Mouse (Mus musculus) hindbrain, embryonic 15.5 days (tissue): ENCODE measurements at regions not wholly inside any gene's neighbourhood (a gene's known extent, or its start where the extent isn't known, plus 50 kb on each side); places are given as distances from the start of the nearest gene placed in this dataset.
"Not testable (repeated sequence)": the region's sequence is repeated elsewhere in the genome, so short reads cannot be mapped to it uniquely, and the experiment has no call there.

Experiments used
- ATAC-seq: fragments of 200-750 bp; cut with Nextera tagmentation; 2 replicates; pipeline ENCODE4 v1.8.0; 2017; ENCODE audit warnings: low read depth, moderate number of reproducible peaks, moderate TSS enrichment; ENCODE audit not compliant: low FRiP score
- H3K27ac ChIP-seq: fragments of 300-500 bp; sonication (generic); replicated peaks from 2 replicates; pipeline ENCODE4 v1.5.1; 2015; ENCODE audit warnings: mild to moderate bottlenecking, inconsistent platforms
- H3K27me3 ChIP-seq: fragments of 300-500 bp; sonication (generic); 2 replicates; pipeline ENCODE4 v1.6.1; 2015; ENCODE audit warnings: control low read depth, inconsistent platforms
- H3K36me3 ChIP-seq: fragments of 300-500 bp; sonication (generic); 2 replicates; pipeline ENCODE4 v1.6.1; 2015; ENCODE audit warnings: control low read depth, inconsistent platforms
- H3K4me1 ChIP-seq: fragments of 300-500 bp; sonication (generic); replicated peaks from 2 replicates; pipeline ENCODE4 v1.6.1; 2015; ENCODE audit warnings: control low read depth, inconsistent platforms
- H3K4me2 ChIP-seq: fragments of 300-500 bp; sonication (generic); 2 replicates; pipeline ENCODE4 v1.6.1; 2015; ENCODE audit warnings: moderate library complexity, mild to moderate bottlenecking, inconsistent platforms
- H3K4me3 ChIP-seq: fragments of 300-500 bp; sonication (generic); 2 replicates; pipeline ENCODE4 v1.5.1; 2015; ENCODE audit warnings: mild to moderate bottlenecking, inconsistent platforms
- H3K9ac ChIP-seq: fragments of 300-500 bp; sonication (generic); 2 replicates; pipeline ENCODE4 v1.6.1; 2015; ENCODE audit warnings: inconsistent platforms
- H3K9me3 ChIP-seq: fragments of 300-500 bp; sonication (generic); 2 replicates; pipeline ENCODE4 v1.6.1; 2016; ENCODE audit warnings: control low read depth, inconsistent platforms
- WGBS: fragments of 180-500 bp; shearing (Covaris S2); methylation state at CpG from one replicate; pipeline ENCODE4 v1.1.7; 2015; 5-methylcytosine and 5-hydroxymethylcytosine counted together

DNA sequence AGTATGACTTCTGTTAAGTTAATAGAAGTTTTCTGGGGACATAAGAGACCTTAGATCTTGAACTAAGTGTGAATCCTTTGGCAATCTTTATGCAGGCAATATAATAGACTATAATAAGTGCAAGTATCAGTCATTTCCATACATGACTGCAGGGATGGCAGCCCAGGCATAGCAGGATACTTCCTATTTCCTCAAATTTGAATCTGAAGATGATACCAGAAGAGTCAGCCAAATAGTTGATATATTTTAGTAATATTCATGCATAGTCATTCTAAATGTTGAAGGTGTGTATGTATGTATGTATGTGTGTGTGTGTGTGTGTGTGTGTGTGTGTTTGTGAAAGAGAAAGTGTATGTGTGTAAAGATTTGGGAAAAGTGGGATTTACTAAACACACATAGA, 64.3 kb downstream of the Prl2c2 start:
- not testable (repeated sequence) for H3K27me3 ChIP-seq, H3K27ac ChIP-seq, H3K4me3 ChIP-seq, ATAC-seq, H3K36me3 ChIP-seq, H3K4me1 ChIP-seq, H3K4me2 ChIP-seq, H3K9ac ChIP-seq
- H3K9me3 ChIP-seq = peaks cover 27% of the 10 kb centered on the region

DNA sequence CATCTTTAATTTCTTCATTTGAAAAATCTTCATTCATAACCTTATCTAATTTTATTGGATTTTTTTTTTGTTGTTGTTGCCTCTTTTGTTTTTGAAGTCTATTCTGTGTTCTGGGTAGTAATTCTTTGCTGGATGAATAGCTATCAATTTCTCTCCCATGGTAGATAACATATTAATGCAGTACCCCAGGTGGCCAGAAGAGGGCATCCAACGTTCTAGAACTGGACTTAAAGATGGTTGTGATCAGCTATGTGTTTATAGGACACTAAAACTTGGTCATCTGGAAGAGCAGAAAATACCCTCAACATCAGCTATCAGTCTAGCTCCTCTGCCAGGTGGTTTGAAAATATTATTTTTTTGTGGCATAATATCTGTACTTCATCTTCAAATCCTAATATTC, 70.1 kb downstream of the Prl2c2 start:
- not testable (repeated sequence) for H3K4me2 ChIP-seq, ATAC-seq, H3K9ac ChIP-seq, H3K27me3 ChIP-seq, H3K27ac ChIP-seq, H3K36me3 ChIP-seq, H3K4me3 ChIP-seq, H3K4me1 ChIP-seq
- WGBS = under 1% methylated on average over 1 of the region's 1 CpGs
- peaks cover 47% of the 10 kb centered on the region for H3K9me3 ChIP-seq

DNA sequence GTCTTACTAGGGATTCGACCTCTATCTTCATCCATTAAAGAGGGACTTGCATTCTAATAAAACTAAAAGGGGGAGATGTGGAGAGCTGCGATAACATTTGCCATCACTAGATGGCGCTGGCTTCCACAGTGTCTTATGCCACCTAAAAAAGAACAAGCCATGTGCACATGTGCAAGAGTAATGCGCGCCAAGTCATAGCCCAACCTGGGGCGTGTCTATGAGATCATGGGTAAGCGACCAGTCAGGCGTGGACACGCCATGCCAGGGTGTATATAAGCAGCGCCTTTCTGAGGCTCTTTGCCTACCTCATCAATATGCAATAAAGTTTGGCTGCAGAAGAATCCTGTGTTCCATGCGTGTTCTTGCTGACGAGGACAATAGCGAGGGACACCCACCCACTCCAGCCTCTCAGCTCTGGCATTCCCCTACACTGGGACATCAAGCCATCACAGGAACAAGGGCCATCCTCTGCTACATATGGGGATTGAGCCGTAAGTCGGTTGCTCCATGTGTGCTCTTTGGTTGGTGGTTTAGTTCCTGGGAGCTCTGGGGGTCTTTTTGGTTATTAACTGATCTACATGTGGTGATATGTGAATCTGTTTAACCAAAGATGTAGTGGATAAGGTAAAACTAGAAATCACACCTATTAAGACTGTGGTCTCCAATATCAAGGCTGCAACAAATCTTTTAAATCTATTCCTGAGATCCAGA, 73.1 kb downstream of the Prl2c2 start:
- H3K27ac ChIP-seq, H3K4me1 ChIP-seq, H3K4me2 ChIP-seq, H3K9ac ChIP-seq, H3K36me3 ChIP-seq, ATAC-seq, H3K27me3 ChIP-seq, H3K4me3 ChIP-seq: not testable (repeated sequence)
- 87% methylated on average over 15 of the region's 15 CpGs for WGBS
- peaks cover 64% of the 10 kb centered on the region for H3K9me3 ChIP-seq

DNA sequence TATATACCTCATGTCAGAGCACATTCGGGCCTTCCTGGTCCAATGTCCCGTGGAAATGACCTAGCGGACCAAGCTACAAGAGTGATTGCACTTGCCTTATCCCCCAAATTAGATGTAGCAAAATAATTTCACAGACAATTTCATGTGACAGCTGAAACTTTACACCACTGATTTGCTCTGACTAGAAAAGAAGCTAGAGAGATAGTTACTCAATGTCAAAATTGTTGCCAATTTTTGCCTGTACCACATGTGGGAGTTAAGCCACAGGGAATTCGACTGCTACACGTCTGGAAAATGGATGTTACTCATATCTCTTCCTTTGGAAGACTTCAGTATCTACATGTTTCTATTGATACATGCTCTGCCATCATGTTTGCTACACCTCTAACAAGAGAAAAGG, 74.6 kb downstream of the Prl2c2 start:
- no peaks in the 10 kb centered on the region for H3K36me3 ChIP-seq
- no peak for ATAC-seq
- 84% methylated on average over 5 of the region's 5 CpGs for WGBS

DNA sequence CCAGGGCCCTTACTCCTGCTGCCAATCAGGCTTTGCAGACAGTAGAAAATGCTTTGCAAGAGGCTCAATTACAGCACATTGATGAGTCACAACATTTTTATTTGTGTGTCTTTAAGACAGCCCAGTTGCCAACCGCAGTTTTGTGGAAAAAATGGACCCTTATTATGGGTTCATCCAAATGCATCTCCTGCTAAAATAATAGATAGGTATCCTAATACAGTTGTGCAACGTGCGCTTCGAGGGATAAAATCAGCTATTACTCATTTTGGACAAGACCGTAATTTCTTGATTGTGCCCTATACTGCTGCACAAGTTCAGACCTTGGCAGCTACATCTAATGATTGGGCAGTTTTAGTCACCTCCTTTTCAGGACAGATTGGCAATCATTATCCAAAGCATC, 75.4 kb downstream of the Prl2c2 start:
- Histone ChIP-seq H3K4me2 (no peak overlapping the region), H3K9ac (no peak overlapping the region), H3K9me3 (peaks cover 81% of the 10 kb centered on the region), H3K4me1 (no peaks in the 10 kb centered on the region), H3K27ac (no peak overlapping the region), H3K27me3 (no peaks in the 10 kb centered on the region), H3K4me3 (no peak overlapping the region), H3K36me3 (no peaks in the 10 kb centered on the region)
- ATAC-seq = no peak
- 91% methylated on average over 5 of the region's 5 CpGs for WGBS

More for the DNA sequence above, 74.6 kb downstream of the Prl2c2 start:
- H3K27me3 ChIP-seq = no peaks in the 10 kb centered on the region
- H3K9me3 ChIP-seq = peaks cover 79% of the 10 kb centered on the region
- H3K9ac ChIP-seq = no peak overlapping the region
- no peak overlapping the region for H3K4me3 ChIP-seq
- H3K4me2 ChIP-seq = no peak overlapping the region
- H3K4me1 ChIP-seq = no peaks in the 10 kb centered on the region
- no peak overlapping the region for H3K27ac ChIP-seq

DNA sequence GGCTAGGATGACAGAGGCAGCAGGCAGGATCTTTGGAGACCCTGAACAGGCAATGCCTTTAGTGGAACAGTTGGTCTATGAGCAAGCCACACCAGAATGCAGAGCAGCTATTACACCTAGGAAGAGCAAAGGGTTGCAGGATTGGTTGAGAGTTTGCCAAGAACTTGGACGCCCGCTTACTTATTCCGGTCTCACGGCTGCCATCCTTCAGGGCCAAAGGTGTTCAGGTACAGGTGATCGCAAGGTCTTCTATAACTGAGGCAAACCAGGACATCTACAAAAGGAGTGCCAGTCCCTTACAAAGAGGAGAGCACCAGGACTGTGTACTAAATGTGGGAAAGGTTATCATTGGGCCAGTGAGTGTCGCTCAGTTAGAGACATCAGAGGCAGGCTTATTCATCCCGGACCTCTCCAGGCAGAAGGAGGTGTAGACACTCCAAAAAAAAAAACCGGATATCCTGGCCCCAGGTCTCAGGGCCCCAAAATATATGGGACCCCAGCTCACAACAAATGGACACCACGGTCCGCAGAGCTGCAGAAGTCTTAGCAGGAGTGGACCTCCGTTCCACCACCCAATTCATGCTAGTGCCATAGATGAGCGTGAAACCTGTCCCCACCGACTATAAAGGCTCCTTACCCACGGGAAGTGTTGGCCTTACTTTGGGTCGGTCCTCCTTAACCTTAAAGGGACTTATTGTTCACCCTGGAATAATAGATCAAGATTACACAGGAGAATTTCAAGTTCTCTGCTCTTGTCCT, 77.4 kb downstream of the Prl2c2 start:
- Histone ChIP-seq H3K4me3 (no peak overlapping the region), H3K36me3 (no peaks in the 10 kb centered on the region), H3K4me1 (no peaks in the 10 kb centered on the region), H3K9ac (no peak overlapping the region), H3K27me3 (no peaks in the 10 kb centered on the region), H3K9me3 (peaks cover 78% of the 10 kb centered on the region), H3K27ac (no peak overlapping the region), H3K4me2 (no peak overlapping the region)
- ATAC-seq = no peak
- WGBS = 93% methylated on average over 15 of the region's 15 CpGs

DNA sequence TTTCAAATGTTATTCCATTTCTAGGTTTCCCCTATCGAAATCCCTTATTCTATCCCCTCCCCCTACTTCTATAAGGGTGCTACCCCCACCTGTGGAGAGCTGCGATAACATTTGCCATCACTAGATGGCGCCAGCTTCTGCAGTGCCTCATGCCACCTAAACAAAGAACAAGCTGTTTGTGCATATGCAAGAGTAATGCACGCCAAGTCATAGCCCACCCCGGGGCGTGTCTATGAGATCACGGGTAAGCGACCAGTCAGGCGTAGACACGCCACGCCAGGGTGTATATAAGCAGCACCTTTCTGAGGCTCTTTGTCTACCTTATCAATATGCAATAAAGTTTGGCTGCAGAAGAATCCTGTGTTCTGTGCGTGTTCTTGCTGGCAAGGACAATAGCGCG, 79.6 kb downstream of the Prl2c2 start:
- H3K36me3 ChIP-seq = no peaks in the 10 kb centered on the region
- no peak overlapping the region for H3K27ac ChIP-seq
- H3K27me3 ChIP-seq = no peaks in the 10 kb centered on the region
- no peak overlapping the region for H3K4me3 ChIP-seq
- no peak overlapping the region for H3K4me2 ChIP-seq
- peaks cover 73% of the 10 kb centered on the region for H3K9me3 ChIP-seq
- no peaks in the 10 kb centered on the region for H3K4me1 ChIP-seq
- 90% methylated on average over 14 of the region's 14 CpGs for WGBS
- no peak overlapping the region for H3K9ac ChIP-seq
- no peak for ATAC-seq

DNA sequence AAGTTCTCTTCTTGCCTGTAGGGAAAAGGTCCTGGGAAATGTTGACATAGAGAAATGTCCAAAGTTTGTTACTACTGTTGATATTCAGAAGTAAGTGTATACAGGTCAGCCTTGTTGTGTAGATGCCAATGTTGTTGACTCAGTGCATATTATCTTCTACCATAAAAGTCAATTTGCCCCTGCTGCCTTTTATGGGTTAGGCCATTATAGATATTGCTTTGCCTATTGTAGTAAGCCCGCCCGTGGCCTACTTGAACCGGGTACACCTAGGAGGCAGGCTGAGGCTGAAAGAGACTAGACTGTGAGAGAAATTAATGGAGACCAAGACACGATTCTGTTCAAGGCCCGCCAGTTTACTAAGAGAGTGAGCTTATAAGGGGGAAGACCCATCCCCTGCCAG, 92.3 kb downstream of the Prl2c2 start:
- H3K4me3 ChIP-seq = no peak overlapping the region
- peaks cover 75% of the 10 kb centered on the region for H3K9me3 ChIP-seq
- H3K9ac ChIP-seq = no peak overlapping the region
- WGBS = 85% methylated on average over 5 of the region's 5 CpGs
- no peak for ATAC-seq
- H3K36me3 ChIP-seq = no peaks in the 10 kb centered on the region
- H3K27me3 ChIP-seq = no peaks in the 10 kb centered on the region
- H3K27ac ChIP-seq = no peak overlapping the region
- H3K4me2 ChIP-seq = no peak overlapping the region
- no peaks in the 10 kb centered on the region for H3K4me1 ChIP-seq

DNA sequence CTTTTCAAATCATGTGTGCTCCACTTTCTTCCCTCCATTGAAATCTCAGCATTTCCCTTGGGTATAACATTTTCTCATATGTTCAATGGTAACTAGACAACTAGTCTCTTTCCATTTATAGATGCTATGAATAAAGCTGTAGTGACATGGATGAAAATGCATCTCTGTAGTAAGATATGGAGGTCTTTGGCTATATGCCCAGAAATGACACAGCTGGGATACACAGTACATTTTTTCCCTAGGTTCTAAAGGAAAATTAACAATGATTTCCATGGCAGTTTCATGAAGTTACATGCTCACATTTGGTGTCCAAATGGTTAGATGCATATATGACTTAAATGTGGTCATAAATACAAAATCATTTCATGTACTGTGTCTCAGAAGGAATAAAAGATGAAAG, 99.0 kb downstream of the Prl2c2 start:
- no peak for ATAC-seq
- Histone ChIP-seq H3K4me3 (no peak overlapping the region), H3K36me3 (no peaks in the 10 kb centered on the region), H3K4me2 (no peak overlapping the region), H3K27ac (no peak overlapping the region), H3K4me1 (no peaks in the 10 kb centered on the region), H3K27me3 (no peaks in the 10 kb centered on the region), H3K9ac (no peak overlapping the region), H3K9me3 (peaks cover 78% of the 10 kb centered on the region)

DNA sequence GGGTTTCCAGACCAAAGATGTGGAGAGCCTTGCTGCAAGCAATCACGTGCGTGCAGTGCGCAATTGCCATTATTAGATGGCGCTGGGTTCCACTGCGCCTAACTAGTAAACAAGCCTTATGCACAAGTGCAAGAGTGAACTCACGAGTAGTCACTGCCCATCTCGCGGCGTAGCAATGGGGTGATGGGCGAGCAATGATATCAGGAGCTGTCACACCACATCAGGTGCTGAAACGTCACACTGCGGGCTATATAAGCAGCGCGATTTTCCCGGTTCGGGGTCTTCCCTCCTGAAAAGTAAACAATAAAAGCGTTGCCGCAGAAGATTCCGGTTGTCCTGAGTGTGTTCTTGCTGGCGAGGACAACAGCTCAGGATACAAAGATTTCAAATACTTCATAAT, 89.8 kb upstream of the Prl2c3 start:
- not testable (repeated sequence) for H3K27me3 ChIP-seq, ATAC-seq, H3K4me3 ChIP-seq, H3K4me2 ChIP-seq, H3K36me3 ChIP-seq, H3K4me1 ChIP-seq, H3K27ac ChIP-seq, H3K9ac ChIP-seq
- 88% methylated on average over 20 of the region's 20 CpGs for WGBS
- peaks cover 36% of the 10 kb centered on the region for H3K9me3 ChIP-seq

DNA sequence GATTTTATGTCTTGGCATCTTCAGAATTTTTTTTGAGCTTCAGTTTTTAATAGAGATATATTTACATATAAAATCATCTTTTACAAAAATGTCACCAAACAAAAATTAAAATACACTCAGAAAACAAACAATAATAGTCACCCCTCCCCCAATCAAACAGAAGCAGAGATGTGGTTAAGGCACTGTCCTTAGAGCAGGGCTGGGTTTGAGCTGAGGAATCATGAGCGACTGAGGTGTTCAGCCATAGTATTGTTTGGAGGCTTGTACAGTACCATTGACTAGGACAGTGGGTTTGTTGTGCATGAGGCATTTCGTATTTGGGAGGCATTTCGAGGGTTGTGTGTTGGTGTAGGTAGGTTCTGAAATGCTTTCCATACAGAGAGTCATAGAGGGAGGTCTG, 79.6 kb upstream of the Prl2c3 start:
- WGBS = 74% methylated on average over 3 of the region's 3 CpGs
- not testable (repeated sequence) for H3K27ac ChIP-seq, H3K4me2 ChIP-seq, H3K4me3 ChIP-seq, H3K4me1 ChIP-seq, H3K9ac ChIP-seq, H3K27me3 ChIP-seq, ATAC-seq, H3K36me3 ChIP-seq
- H3K9me3 ChIP-seq = peaks cover 54% of the 10 kb centered on the region

DNA sequence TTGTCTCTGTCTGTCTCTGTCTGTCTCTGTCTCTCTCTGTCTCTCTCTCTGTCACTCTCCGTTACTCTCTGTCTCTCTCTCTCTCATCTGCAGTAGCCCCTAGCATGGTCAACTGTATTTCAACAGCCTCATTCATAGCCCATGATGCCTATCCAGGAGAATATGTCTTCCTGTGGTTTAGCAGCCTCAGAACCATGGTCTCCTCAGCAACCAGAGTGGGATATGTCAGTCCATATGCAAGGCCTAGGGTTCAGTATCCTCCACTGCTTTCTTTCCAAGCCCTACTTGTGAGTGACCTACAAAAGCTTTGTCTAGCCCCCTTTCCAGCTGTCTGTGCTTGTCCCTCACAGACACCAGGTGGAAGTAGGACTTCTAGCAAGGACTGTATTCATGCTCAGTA, 65.1 kb upstream of the Prl2c3 start:
- not testable (repeated sequence) for H3K27me3 ChIP-seq, H3K27ac ChIP-seq, H3K9ac ChIP-seq, H3K36me3 ChIP-seq, H3K4me2 ChIP-seq, H3K4me1 ChIP-seq, H3K4me3 ChIP-seq
- 0 out of 2 replicates have a peak, but pooled peaks have one; percentile 30 for ATAC-seq
- H3K9me3 ChIP-seq = peaks cover 28% of the 10 kb centered on the region
- 89% methylated on average over 1 of the region's 1 CpGs for WGBS

DNA sequence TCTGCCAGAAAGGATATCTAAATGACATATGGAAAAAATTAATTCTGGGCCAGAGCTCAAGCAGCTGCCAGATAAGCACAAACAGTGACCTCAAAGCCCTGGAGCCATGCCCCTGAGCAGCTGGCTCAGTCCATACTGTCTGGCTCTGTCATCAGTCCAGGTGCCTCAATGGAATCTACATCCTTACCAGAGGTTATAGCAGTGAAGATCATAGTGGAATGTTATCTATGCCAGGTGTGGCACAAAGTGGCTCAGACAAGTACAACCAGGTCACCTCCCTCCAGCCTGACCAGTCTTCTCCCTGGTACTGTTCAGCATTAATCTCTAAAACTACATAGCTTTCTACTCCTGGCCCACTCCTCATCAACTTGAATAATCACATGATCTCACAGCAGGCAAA, 64.4 kb upstream of the Prl2c3 start:
- Histone ChIP-seq H3K4me2 (no peak overlapping the region), H3K27ac (no peak overlapping the region), H3K4me1 (no peaks in the 10 kb centered on the region), H3K4me3 (no peak overlapping the region), H3K36me3 (0 out of 2 replicates have a peak, but pooled peaks cover 4% of the 10 kb centered on the region), H3K9ac (no peak overlapping the region), H3K9me3 (peaks cover 28% of the 10 kb centered on the region), H3K27me3 (no peaks in the 10 kb centered on the region)
- peak; percentile 56; the same call in 1 of the 2 replicates for ATAC-seq
